Mouse (Mus musculus) olfactory bulb, adult 2 months (tissue): ENCODE results near the gene Dus3l.

Source experiments
- CTCF ChIP-seq: fragments of 200-500 bp; IDR thresholded peaks from 2 replicates; pipeline ENCODE4 v1.5.1; 2012; ENCODE audit warnings: low read depth, mild to moderate bottlenecking, low read length, moderate library complexity; ENCODE audit not compliant: insufficient read depth
- POLR2A ChIP-seq: fragments of 200-500 bp; IDR thresholded peaks from 2 replicates; pipeline ENCODE4 v1.6.1; 2012; ENCODE audit warnings: mild to moderate bottlenecking, low read depth, low read length, moderate library complexity; ENCODE audit not compliant: insufficient read depth

DNA sequence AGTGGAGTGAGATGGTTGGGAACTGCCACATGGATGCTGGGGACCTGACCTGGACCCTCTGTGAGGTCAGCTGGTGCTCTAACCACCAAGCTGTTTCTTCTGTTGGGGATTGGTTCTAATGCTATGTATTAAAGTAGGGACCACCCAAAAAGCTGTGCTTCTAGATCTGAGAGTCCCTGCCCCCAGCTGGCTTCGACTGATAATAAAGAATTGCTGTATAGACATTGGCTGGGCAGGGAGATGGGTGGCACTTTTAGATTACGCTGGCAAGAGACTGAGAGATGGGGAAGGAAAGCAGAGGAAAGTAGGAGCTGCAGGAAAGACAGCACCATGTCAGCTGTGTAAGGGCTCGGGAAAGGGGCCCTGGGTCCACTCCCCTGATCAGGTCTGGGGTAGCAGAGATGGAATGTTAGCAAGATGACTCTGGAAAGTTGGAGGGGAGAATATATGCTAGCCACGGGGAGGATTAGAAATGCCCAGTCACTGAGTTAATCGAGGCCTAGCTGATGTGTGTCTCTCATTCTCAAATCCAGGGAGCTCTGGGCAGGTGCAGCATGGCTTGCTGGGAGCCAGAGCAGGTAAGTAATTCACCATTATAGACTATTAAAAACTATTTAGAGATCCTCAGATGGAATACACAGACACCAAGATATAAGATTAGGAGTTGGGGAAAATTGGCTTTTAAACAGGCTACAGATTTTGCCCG is 29.2 kb downstream of the Dus3l start:
- TF ChIP-seq CTCF (no peak), POLR2A (no peak)
